Mouse (Mus musculus) mouse trophoblast stem cell (cell line): ENCODE data around the gene Ubr7.

Experiments
- in situ Hi-C, 2 experiments: fragments of 300-500 bp; cut with MseI, MboI; formaldehyde crosslinking; loops; 2 replicates in 1 of 2; 3 replicates in 1 of 2; pipeline ENCODE4 v1.15.1; 2025

Gene Ubr7

DNA sequence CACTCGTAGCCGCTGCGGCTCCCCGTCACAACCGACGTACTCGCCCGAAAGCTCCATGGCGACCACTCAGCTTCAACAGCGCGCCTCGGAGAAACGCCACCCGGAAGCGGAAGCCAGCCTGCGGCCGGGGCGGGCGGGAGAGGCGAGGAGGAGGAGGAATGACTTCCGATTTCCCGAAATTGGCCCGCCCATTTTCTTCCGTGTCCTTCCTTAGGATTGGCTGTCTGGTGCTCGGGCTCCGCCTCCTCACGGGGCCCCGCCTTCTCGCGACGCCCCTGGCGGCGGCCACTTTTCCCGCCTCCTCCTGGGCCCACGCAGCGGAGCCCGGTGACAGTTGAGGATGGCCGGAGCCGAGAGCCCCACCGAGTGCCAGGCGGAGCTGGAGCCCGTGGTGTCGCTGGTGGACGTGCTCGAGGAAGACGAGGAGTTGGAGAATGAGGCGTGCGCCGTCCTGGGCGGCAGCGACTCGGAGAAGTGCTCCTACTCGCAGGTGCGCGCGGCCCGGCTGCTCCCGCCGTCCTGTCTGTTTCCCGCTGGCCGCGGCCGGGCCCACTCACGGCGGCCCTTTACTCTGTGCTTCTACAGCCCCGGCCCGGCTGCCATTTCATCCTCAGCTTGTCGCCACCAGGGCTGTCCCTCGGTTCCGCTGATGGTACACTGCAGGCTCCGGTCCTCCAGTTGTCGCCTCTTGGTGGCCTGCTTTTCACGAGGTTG, at the start of gene Ubr7, which contains the start of the genes Gm28051 and Gon7:
Gene Ubr7, plus strand, starts transcription at position 279 of the 714 bp plus-strand sequence.
Gene Gm28051, minus strand, starts transcription at position 77 of the 714 bp plus-strand sequence.
Gene Gon7, minus strand, starts transcription at position 115 of the 714 bp plus-strand sequence.
- in situ Hi-C loops, result no loop called here

DNA sequence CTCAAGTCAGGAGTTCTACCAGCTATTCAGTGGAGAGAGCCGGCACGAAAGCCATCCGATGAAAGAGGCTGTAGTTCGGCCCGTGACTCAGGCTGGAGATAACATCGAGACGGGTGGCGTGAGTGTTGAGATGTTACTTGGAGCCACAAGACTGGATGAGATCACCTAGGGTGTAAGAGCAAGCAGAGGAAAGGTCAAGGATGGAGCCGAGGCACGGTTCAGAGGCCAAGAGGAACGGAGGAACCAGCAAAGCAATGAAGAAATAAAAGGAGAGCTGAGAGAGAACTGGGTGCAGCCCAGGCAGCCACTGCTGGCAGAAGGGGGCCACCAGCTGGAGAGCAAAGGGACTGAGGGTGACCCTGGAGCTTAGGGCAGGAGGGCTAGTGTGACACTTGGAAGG, 49.5 kb upstream of the Ubr7 start:
- in situ Hi-C loops, result loop anchor here in 1 of 2 experiments (25.0 kb wide), 1 partner anchor 196 kb away; no protein-coding TSS in a partner anchor

DNA sequence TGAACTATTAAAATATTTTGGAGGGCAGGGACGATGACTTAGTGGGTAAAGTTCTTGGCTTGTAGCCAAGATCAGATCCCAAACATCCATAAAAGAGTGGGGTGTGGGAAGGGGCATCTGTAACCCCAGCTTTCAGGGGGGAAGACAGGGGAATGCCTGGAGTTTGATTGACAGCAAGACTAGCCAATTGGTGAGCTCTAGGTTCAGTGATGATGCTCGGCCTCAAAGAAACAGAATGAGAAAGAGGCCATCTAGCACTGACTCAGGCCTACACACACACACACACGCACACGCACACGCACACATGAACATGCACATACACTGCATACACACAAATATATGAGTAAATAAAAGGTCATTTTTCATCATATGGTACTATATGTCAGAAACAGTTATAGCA, 47.9 kb upstream of the Ubr7 start:
- in situ Hi-C loops, result loop anchor here in 1 of 2 experiments (25.0 kb wide), 1 partner anchor 198 kb away; no protein-coding TSS in a partner anchor

DNA sequence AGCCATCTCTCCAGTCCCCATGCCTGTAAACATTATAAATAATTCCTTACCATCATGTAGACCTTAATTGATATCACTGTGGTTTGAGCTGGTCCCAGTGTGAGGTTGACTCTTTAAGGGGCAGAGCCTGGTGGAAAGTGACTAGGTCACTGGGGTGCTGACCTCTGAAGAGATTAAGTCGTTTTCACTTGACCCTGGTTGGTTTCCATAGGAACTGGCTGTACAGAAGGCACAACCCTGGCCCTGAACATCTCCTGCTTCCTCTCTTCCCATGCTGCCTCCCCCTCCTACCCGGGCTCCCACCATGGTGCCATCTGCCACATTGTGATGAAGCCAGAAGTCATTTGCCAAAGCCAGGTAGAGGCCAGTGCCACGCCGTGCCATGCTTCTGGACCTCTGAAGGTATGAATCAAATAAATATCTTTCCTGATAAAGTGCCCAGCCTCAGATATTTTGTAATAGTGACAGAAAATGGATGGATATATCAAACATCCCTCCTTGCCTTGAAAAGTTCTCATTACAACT, 46.9 kb upstream of the Ubr7 start:
- in situ Hi-C loops, result loop anchor here in 1 of 2 experiments (25.0 kb wide), 1 partner anchor 199 kb away; no protein-coding TSS in a partner anchor

DNA sequence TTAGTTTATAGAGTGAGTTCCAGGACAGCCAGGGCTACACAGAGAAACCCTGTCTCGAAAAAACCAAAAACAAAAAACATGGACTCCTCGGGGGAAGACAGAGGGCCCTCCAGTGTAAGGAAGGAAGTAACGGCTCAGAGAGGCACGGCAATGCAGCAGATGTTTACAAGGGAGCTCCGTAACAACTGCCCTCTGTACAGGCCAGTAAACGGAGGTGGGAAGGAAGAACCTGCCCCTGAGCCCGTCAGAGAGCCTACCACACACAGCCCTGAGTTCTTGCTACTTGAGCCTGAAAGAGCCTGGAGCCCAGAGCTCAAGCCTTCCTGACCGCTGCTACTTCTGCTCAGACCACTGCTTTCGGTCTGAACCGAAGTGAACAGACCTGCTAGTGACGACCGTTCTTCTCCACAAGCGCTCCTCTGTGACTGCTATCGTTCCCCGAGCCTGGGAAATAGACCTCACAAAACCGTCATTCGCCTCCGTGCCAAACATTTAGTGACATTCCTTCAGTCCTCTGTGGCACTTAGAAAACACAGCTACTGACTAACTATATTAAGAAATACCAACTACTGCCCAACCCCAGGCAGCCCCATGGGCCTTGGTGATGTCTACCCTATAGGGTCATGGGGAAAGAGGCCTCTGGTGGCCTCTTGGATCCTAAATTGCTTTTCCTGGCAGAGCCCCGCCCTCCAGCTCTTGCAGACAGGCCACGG, 44.5 kb upstream of the Ubr7 start:
- in situ Hi-C loops, result loop anchor here in 1 of 2 experiments (25.0 kb wide), 1 partner anchor 201 kb away; no protein-coding TSS in a partner anchor

DNA sequence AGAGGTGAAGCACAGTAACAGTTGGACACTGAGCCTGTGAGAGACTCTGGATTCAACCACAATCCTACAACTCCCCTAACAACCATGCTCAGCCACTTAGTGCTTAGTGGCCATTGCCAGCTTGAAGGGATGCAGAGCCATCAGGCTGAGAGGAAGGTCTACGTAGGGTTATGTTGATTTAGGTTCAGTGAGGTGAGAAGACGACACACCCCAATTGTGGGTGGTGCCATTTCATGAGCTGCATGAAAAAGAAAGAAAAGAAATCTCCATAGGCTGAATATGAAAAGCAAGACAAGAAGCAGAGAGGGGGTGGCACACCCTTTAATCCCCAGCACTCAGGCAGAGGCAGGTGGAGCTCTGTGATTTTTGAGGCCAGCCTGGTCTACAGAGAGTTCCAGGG, 43.7 kb upstream of the Ubr7 start:
- in situ Hi-C loops, result loop anchor here in 1 of 2 experiments (25.0 kb wide), 1 partner anchor 202 kb away; no protein-coding TSS in a partner anchor

DNA sequence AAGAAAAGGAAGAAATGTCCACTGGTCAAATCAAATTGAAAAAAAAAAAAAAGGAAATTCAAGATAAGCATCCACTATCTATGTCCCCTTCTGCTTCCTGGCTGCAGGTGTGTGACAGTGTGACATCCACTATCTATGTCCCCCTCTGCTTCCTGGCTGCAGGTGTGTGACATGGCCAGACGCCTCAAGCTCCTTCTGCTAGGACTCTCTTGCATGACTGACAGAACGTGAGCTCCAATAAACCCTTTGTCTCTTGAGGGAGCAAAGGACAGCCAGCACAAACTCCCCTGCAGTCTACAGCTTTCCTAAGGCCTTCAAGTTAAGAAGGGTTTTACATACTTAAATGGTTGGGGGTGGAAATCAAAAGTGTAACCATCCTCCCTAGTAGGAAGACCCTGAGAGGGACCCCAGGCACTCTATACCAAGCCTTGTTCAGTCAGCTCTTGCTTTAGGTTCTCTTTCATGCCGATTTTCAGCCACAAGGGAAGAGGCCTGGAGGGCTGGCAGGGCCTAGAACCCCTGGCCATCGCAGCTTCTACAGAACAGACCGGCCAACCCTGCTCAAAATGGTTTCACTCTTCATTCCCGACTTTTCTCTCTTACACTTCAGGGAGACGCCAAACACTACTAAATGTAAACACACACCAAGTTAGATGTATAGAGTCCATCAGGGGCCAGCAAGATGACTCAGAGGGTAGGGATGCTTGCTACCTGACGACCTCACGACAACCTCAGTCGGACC, 42.9 kb upstream of the Ubr7 start:
- in situ Hi-C loops, result loop anchor here in 1 of 2 experiments (25.0 kb wide), 1 partner anchor 203 kb away; no protein-coding TSS in a partner anchor

DNA sequence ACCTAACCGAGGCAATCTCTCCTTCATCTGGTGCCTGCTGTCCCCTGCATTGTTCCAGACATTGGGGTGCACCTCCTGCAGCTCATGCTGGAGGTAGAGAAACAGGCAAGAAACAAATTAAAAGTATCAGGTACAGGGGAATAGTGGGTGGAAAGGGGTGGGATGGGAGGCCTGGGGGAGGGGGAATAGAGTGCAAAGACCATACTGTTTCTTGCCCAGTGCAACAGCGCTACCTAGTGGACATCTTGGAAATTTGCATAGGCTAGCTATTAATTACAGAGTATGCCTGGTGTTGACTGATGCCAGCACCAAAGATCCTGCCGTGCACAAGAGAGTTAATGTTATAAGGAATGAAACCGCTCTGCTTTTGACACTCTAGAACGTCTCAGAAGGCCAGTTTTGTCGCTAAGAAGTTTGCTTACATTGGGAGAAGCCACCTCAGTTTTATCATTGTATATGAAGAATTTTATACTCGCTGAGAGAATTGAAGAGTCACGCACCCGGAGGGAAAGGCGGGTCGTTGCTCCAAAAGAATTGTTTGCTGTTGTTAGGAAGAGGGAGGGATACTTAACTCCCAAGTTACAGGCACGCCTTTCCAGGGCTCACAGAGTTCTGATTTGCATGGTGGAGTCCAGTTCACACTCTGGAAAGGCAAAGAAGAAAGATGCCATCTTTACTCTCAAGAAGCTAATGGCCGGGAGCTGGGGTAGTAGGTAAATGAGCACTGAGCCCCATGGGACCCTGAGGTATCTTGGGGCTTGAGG, 38.0 kb upstream of the Ubr7 start:
- in situ Hi-C loops, result loop anchor here (10.0 to 25.0 kb wide), 3 partner anchors 145 to 207 kb away; no protein-coding TSS in a partner anchor

DNA sequence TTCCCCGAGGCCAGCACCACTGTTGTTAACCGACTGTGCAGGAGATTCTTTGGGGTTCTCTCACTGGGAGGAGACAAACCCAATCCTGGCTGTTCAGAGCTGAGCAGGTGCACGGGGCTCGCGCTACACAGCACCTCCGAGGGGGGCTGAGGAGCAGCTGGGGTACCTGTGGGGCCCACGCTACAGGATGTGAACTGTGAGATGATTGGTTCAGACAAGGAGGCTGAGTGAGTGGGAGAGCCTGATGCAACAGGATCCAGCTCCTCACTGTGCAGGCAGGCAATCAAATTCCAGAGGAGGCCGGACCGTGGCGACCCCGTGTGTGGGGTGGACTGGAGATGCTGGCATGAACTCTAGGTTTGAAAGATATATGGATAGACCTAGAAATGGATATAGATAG, 35.3 kb upstream of the Ubr7 start:
- in situ Hi-C loops, result loop anchor here (10.0 to 25.0 kb wide), 3 partner anchors 148 to 210 kb away; no protein-coding TSS in a partner anchor

DNA sequence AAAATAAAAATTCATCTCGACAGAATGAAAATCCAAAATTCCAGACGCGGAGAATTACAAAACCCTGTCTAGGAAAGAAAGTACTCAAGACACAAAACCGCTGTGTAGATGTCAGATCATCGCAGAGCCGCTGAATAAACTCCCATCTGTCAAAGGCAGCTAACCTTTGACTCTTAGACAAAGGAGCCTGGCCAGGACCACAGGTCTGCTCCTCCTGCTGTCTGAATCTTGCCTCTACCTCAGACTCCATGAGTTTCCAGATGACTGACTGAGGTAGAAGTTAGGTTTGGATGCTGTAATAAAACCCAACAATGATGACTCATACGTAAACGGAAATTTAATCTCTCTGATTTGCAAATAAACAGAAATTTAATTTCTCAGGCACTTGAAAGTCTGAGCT, 34.8 kb upstream of the Ubr7 start:
- in situ Hi-C loops, result loop anchor here (10.0 to 25.0 kb wide), 3 partner anchors 148 to 211 kb away; no protein-coding TSS in a partner anchor

DNA sequence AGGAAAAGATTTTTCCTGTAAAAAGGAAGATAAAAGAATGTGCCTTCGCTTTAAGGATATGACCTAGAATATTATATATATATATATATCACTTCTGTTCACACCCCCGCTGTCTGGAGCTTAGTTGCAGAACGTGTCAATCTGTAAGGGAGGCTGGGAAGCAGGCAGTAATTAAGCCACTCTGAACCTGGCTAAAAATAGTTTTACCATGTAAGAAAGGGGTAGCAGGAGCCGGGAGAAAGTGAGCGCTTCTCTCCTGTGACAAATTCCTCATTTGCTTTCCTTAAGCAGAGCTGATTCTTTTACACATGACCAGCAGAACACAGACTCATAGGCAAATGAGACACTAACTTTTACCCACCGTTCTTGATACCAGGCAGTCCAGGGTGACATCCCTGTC, 33.9 kb upstream of the Ubr7 start:
- in situ Hi-C loops, result loop anchor here (10.0 to 25.0 kb wide), 3 partner anchors 149 to 212 kb away; no protein-coding TSS in a partner anchor

DNA sequence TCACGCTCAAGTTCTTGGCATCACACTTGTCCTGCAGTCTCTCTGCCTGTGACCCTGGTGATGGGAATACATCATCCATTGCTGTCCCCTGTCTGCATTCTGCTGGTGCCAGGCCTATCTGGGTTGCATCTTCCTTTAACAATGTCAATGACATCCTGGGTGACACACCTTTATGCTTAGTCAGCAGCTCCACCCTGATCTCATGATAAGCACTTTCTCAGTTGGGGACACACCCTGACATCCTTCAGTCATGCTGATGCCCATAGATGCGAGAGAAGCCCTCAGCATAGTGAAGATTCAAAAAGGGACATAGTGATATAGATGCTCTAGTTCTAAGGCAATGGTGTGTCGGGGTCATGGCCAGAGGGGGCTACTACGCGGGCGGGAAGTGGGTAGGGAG, 32.6 kb upstream of the Ubr7 start:
- in situ Hi-C loops, result loop anchor here (10.0 kb wide), 2 partner anchors 150 to 200 kb away; no protein-coding TSS in a partner anchor

DNA sequence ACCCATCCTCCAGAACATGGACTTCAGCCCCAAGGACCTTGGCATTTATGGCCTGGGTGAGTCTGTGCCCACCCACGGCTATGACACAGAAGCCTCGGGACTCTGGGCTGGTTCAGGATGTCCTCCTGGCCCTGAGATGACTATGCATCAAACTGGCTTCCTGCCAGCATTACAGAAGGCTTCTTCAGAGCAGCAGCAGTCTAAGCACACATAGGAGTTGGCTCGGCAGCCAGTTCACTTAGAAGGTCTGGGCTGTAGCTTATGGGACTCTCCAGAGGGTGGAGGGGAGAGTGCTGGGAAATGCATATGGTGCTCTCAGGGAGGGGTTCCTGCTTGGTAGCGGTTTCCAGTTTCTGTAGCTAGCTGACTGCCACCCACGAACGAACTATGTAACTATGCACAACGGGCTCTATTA, 32.0 kb upstream of the Ubr7 start:
- in situ Hi-C loops, result loop anchor here (10.0 kb wide), 2 partner anchors 151 to 201 kb away; no protein-coding TSS in a partner anchor

DNA sequence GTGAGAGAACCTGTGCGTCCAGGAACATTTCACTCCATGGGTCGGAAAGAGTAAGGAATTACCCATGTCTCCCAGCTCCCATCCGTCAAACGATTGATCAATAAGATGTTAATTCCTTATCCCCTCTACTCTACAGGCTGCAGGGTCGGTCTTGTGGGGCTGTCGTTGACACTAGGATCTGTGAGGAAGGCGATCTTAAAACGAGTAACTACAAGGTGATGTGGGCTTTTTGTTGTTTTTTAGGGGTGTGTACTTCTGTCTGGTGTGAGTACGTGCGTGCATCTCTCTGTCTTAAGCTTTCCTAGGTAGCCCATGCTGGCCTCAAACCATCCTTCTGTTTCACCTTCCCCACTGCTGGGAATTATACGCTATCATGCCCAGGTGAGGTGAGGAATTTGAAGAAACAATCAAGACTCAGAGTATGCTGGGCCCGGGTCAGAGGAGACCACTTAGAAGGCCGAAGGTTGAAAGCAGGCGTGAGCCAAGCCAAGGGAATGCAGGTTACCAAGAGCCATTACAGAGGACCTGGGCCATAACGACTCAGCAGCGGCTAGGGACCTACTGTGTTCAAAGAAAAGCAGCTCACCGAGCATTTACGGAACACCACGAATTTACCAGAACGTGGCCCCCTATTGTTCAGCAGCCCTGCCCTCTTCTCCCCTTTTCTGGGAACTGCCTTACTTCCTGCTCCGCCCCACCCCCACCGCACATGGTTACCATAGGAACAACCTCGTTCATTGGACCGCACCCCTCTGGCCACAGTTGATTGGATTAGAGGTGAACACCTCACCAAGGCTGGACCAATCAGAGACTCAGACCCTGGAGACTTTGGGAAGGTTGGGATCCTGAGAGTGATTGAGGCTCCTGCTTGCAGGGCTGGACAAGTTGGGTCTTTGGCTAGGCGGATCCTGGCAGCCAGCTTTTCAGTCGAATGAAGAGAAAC, 27.6 kb upstream of the Ubr7 start:
- in situ Hi-C loops, result loop anchor here (10.0 kb wide), 2 partner anchors 155 to 205 kb away; no protein-coding TSS in a partner anchor

DNA sequence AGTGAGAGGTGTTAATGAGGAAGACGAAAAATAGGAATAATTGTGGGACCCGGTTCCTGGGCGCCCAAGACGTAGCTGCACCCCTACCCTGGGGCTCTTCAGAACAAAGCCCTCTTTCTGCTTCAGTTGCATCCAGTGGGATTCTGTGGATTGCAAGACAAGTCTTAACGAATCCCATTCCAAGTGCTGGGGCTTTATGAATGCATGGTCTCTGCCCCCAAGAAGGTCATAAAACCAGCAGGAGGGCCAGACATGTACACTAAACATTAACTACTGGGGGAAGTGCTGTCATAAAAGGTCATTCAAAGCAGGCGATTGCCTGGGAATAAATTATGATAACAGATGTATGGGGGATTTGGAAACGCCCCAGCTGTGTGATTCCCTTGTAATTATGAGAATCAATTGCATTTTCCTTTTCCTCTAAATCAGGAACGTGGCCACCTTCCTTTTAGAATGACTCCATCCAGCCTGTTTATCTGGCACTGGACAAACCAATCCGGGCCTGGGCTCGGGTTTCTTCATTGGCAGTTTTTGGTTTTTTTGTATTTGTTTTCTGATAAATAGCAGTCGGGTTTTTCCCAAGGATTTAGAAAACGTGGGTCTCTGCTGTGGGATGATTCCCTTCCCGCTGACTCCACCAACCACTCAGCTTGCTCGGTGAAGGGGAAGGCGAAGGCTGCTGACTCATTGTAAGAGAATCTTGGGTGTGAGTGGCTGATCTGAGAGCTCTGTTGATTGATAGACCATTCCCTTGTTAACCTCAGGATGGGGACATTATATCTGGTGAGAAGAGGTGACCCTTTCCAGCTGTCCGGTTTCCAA, 26.8 kb upstream of the Ubr7 start:
- in situ Hi-C loops, result no loop called here

DNA sequence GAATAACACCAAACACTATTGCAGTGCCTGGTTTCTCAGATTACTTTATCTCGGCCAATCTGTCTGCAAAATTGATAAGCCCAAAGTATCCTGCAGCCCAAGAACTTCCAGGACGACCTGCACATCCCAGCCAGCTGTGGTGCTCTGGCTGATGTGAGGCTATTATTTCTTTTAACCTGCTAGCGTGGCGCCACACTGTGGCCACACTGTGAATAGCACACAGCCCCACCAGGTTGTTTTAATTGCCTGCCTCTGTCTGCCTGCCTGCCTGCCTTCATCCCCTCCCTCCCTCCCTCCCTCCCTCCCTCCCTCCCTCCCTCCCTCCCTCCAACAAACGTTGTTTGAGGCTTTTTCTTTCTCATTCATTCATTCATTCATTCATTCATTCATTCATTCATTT, 24.4 kb upstream of the Ubr7 start:
- in situ Hi-C loops, result no loop called here

DNA sequence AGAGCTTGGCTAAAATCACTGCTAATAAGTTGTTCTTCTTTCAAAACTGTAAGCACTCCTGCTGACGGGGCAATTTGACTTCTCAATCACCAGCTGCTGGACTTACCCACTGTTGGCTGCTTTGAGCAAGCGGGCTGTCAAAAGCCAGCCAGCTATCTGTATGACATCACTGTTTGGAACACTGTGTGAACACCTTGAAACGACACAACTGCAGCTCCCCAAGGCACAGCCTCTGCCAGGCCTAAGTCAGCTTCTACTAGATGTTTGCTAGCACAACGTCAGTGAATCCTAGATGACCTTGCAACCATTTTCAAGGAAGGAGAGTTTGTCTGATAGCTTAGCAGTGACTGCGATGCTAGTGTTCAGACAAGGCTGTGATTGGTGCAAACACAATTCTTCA, 18.7 kb upstream of the Ubr7 start:
- in situ Hi-C loops, result no loop called here

DNA sequence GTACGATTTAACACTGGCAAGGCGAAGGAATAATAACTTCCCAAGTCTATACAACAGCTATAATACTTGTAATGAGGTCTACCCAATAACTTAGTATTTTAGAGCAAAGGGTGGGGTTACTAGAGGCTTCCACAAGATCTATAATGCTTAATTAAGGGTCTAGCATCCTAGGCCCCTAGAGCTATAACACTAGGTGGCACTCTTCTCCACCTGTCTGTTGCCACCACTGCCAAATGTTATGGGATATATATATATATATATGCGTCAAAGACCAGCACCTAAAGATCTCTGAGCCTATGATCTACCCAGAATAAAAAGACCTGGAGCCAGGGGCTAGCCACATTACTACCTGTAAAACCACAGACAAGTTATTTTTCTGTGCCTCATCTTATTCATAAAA, 17.5 kb upstream of the Ubr7 start:
- in situ Hi-C loops, result no loop called here
